Mouse (Mus musculus) spleen, adult 2 months (tissue): ENCODE measurements around the gene Adcy1.

Experiments
- CTCF ChIP-seq: fragments of 200-500 bp; IDR thresholded peaks from 2 replicates; pipeline ENCODE4 v1.5.1; 2011; ENCODE audit warnings: mild to moderate bottlenecking, inconsistent platforms; ENCODE audit not compliant: insufficient read depth, insufficient read length, insufficient replicate concordance; ENCODE audit errors: extremely low read depth
- POLR2A ChIP-seq: fragments of 200-500 bp; IDR thresholded peaks from 2 replicates; pipeline ENCODE4 v1.6.1; 2011; ENCODE audit warnings: low read depth, low read length, inconsistent platforms

DNA sequence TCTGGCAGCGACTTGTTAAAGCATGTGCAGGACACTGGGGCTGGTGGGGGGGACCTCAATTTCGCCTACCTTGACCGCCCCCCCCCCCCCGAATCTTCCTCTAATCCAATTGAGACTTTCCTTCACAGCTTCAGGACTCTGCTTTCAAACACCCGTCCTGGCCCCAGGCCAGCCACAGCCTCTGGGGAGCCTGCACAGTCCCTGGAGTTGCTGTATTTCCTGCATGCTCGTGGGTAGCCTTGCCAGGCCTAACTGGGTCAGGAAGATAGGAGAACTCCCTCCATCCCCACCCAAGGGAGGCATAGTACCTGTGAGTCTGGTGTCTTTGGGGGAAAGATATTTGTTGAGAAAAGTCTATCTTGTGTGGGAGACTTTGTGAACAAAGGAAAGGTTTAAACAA lies 50.4 kb downstream of the Adcy1 start:
- TF ChIP-seq POLR2A (no peak), CTCF (no peak)
